In the genomic region with DNA sequence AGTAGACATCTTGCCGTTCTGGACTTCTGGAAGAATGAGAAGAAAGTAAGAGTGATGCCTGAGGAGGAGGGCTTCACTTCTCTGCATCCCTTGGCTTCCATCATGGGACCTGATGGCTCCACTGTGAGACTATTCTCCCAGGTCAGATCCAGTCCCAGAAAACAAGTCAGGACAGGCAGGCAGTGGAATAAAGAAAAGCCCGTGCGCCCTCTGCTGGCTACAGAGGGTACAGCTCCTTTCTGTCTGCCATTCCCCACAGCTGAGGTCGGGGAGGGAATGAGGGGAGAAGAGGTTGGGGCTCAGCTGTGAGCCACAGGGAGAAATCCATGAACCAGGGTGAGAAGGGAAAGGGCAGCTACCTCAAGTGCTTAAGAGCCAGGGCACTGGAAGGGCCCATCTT, we compare ENCODE assay signal across 8 mouse cellular contexts. TPM values are rescaled to one million over a fixed set of nuclear protein-coding genes. Genes with fewer than 3 reads are reported as not detected.
DNase-seq lines count a peak whose midpoint lies in the region; ATAC-seq and TF ChIP-seq lines count a peak whose summit lies in the region.

No protein-coding gene starts in this region.

- peaks cover 34% of the 10 kb centered on the region for H3K36me3 ChIP-seq in lung, embryonic 14.5 days (ENCODE audit: insufficient read depth)

- no peak overlapping the region for H3K9ac ChIP-seq in lung, embryonic 14.5 days

- peaks cover 10% of the 10 kb centered on the region; the same call in 1 of the 2 replicates for H3K4me1 ChIP-seq in lung, embryonic 14.5 days (ENCODE audit: insufficient read depth)

- no peaks in the 10 kb centered on the region for H3K27me3 ChIP-seq in lung, embryonic 14.5 days (ENCODE audit: insufficient read depth, low read length)

- no peak overlapping the region for H3K4me2 ChIP-seq in lung, embryonic 14.5 days

- ATAC-seq in CD4-positive, CD25-positive, alpha-beta regulatory T cell, adult 4 months, result no peak
- no peak for ATAC-seq in lung, embryonic 14.5 days (ENCODE audit: insufficient read depth)

- peak; percentile 94 for TF ChIP-seq CTCF in lung, embryonic 14.5 days (IDR thresholded peaks at IDR 0.05; ENCODE audit: low read depth)

- peak; percentile 73 for DNase-seq in CD4-positive, CD25-positive, alpha-beta regulatory T cell, adult 2 months (ENCODE audit: low read depth, low spot score)
- DNase-seq in ES-CJ7 (ENCODE audit: low read depth, low spot score), result peak; percentile 67
- peak; percentile 81 to 90 for DNase-seq in cerebellum, adult 18-20 months
- DNase-seq in forelimb bud, embryonic 11.5 days (ENCODE audit: low read depth, low spot score), result peak; percentile 64
- DNase-seq in kidney, postnatal 10 days, result peak; percentile 84
- peak; percentile 83 for DNase-seq in lung, embryonic 14.5 days
- DNase-seq in right cerebral cortex, adult 2 months (ENCODE audit: low spot score in 2 of 2), result peak; percentile 74 to 80

- H3K4me3 ChIP-seq in lung, embryonic 14.5 days (ENCODE audit: low read depth, low read length), result no peak overlapping the region

- H3K9me3 ChIP-seq in lung, embryonic 14.5 days (ENCODE audit: low read depth, low read length), result no peaks in the 10 kb centered on the region

- H3K27ac ChIP-seq in lung, embryonic 14.5 days (ENCODE audit: low read depth), result no peak overlapping the region

- 22% methylated on average over 4 of the region's 4 CpGs for WGBS in lung, embryonic 14.5 days

RNA-seq across cellular contexts. Expression of gene Tmem222, which starts 24.2 kb away (rescaled TPM):
- 10 to 100 TPM; 83.4 to 93.2 TPM for polyA plus RNA-seq in CD4-positive, CD25-positive, alpha-beta regulatory T cell, adult 4 months (2017; shearing (Covaris generic))
- 86.5 and 88.1 TPM in 2 replicates for polyA plus RNA-seq in lung, embryonic 14.5 days (2014; fragmentation: Nextera tagmentation; extraction: Ambion mirVana)

RNA-seq across cellular contexts. Expression of gene Sytl1, which starts 38.9 kb away (rescaled TPM):
- 10 to 100 TPM; 22.1 to 39.4 TPM for polyA plus RNA-seq in CD4-positive, CD25-positive, alpha-beta regulatory T cell, adult 4 months (2017; shearing (Covaris generic))
- polyA plus RNA-seq in lung, embryonic 14.5 days (2014; fragmentation: Nextera tagmentation; extraction: Ambion mirVana), result 0.73 and 0.84 TPM in 2 replicates

RNA-seq across cellular contexts. Expression of gene Wdtc1, which starts 51.5 kb away (rescaled TPM):
- polyA plus RNA-seq in CD4-positive, CD25-positive, alpha-beta regulatory T cell, adult 4 months (2017; shearing (Covaris generic)), result 1 to 10 TPM; 4.2 to 7.8 TPM
- polyA plus RNA-seq in lung, embryonic 14.5 days (2014; fragmentation: Nextera tagmentation; extraction: Ambion mirVana), result 13.8 and 15.3 TPM in 2 replicates

Comparison
In these comparisons a context has a peak if more than half of its experiments do, and no peak if none do; other contexts are left out.
1. RNA of gene Sytl1, which starts 38.9 kb away (polyA plus RNA-seq): 22.1 to 39.4 TPM in CD4-positive, CD25-positive, alpha-beta regulatory T cell, adult 4 months; 0.73 to 0.84 TPM in lung, embryonic 14.5 days; every median in the first group is over 10 times any median in the second.
2. Peak in every context shown above with its lines, with median percentiles within 50 percentile points of each other: DNase-seq.